Mouse (Mus musculus): ENCODE measurements around the gene Ahctf1. TPM values are rescaled to one million over a fixed set of nuclear protein-coding genes. Genes with fewer than 3 reads are reported as not detected.

Gene Ahctf1
- total and polyA plus RNA-seq, 3 experiments, result 56.9 to 489 (median 70.8) TPM

- peak; percentile 62; the same call in 1 of the 2 replicates for TF ChIP-seq MYC (IDR thresholded peaks at IDR 0.05; ENCODE audit: low read depth, low read length)
- TF ChIP-seq RCOR1 (IDR thresholded peaks at IDR 0.05; ENCODE audit: low read depth, low read length), result peak; percentile 48; the same call in 1 of the 2 replicates
- peak; percentile 75 for TF ChIP-seq TCF12 (IDR thresholded peaks at IDR 0.05; ENCODE audit: low read depth, low read length)
- peak; percentile 92 for TF ChIP-seq NELFE (IDR thresholded peaks at IDR 0.05; ENCODE audit: low read depth, low read length)
These were observed at the start of gene Ahctf1 (continued) for GRCm38 (mm10) chr1:179803513-179804139.

GRCm38 (mm10) chr1:179847759-179848389 lies 44.4 kb upstream of the Ahctf1 start:
- DNase-seq (ENCODE audit: low read depth, low spot score), result peak; percentile 65
- TF ChIP-seq JUND (IDR thresholded peaks at IDR 0.05; ENCODE audit: low read depth, low read length) (no peak), USF2 (IDR thresholded peaks at IDR 0.05; ENCODE audit: borderline replicate concordance in 1 of 2, insufficient read depth in 1 of 2, low read depth in 1 of 2, low read length in 2 of 2) (no peak), MAZ (IDR thresholded peaks at IDR 0.05; ENCODE audit: low read depth, low read length) (no peak), ZC3H11A (IDR thresholded peaks at IDR 0.05; ENCODE audit: low read depth, low read length) (peak; percentile 56), POLR2AphosphoS5 (IDR thresholded peaks at IDR 0.05; ENCODE audit: borderline replicate concordance, low read depth, low read length) (no peak), CTCF (IDR thresholded peaks at IDR 0.05 in 2 of 3, conservative IDR thresholded peaks at IDR 0.05 in 1 of 3; ENCODE audit: control insufficient read depth in 1 of 3, insufficient read depth in 1 of 3, low read depth in 2 of 3, low read length in 3 of 3, poor library complexity in 1 of 3, severe bottlenecking in 1 of 3) (peak; percentile 78 to 91 (median 84)), RAD21 (IDR thresholded peaks at IDR 0.05; ENCODE audit: low read depth, low read length) (peak; percentile 71), TCF12 (IDR thresholded peaks at IDR 0.05; ENCODE audit: low read depth, low read length) (no peak), USF1 (IDR thresholded peaks at IDR 0.05; ENCODE audit: low read depth, low read length) (no peak), RCOR1 (IDR thresholded peaks at IDR 0.05; ENCODE audit: low read depth, low read length) (no peak), SMC3 (IDR thresholded peaks at IDR 0.05; ENCODE audit: low read depth, low read length) (peak; percentile 81), ELF1 (IDR thresholded peaks at IDR 0.05; ENCODE audit: low read depth, low read length) (peak; percentile 27; the same call in 1 of the 2 replicates), ZMIZ1 (IDR thresholded peaks at IDR 0.05; ENCODE audit: low read depth, low read length) (no peak), MYB (IDR thresholded peaks at IDR 0.05; ENCODE audit: low read depth, low read length) (no peak)
- Histone ChIP-seq H3K9me3 (replicated peaks; ENCODE audit: insufficient read depth, low read length) (no peaks in the 10 kb centered on the region), H3K79me2 (ENCODE audit: control insufficient read depth, insufficient read depth, low read length, poor library complexity) (no peaks in the 10 kb centered on the region), H3K9ac (ENCODE audit: control insufficient read depth, low read depth, low read length, poor library complexity, severe bottlenecking) (peak overlapping the region; percentile 41; the same call in 1 of the 2 replicates), H3K27me3 (ENCODE audit: control insufficient read depth in 1 of 2, insufficient read depth in 2 of 2, low read length in 2 of 2) (no peaks in the 10 kb centered on the region), H3K36me3 (ENCODE audit: control insufficient read depth in 1 of 2, insufficient read depth in 2 of 2, low read length in 2 of 2) (peaks cover 0 to 10% of the 10 kb centered on the region in 2 experiments; a peak in 2 of 4 replicates), H3K4me1 (ENCODE audit: control insufficient read depth in 1 of 2, insufficient read depth in 2 of 2, low read length in 2 of 2) (peaks cover 11 to 12% of the 10 kb centered on the region in 2 experiments; a peak in 3 of 4 replicates), H3K4me3 (ENCODE audit: control insufficient read depth in 1 of 2, insufficient read depth in 1 of 2, low read depth in 2 of 2, low read length in 2 of 2) (peak overlapping the region in 1 of 2 experiments; percentile 27; a peak in 1 of 4 replicates), H3K27ac (ENCODE audit: control insufficient read depth, low read depth, low read length) (no peak overlapping the region)

Measured in MEL (cell line).